Mouse (Mus musculus) testis, adult 2 months (tissue): Measurements from ENCODE around the gene Chek1. TPM values are rescaled to one million over a fixed set of nuclear protein-coding genes. Genes with fewer than 3 reads are reported as not detected.
A peak's percentile ranks its signal among the peaks of the same experiment; 100 is the strongest.

ENCODE experiments used
- H3K27ac ChIP-seq: fragments of 200-500 bp; 2 replicates; pipeline ENCODE4 v1.5.1; 2012; ENCODE audit warnings: low read depth, low read length; ENCODE audit not compliant: control insufficient read depth, insufficient read depth
- H3K27me3 ChIP-seq: fragments of 200-500 bp; 2 replicates; pipeline ENCODE4 v1.6.1; 2012; ENCODE audit warnings: mild to moderate bottlenecking, low read length, moderate library complexity; ENCODE audit not compliant: control insufficient read depth, insufficient read depth
- H3K36me3 ChIP-seq: fragments of 200-500 bp; 2 replicates; pipeline ENCODE4 v1.6.1; 2012; ENCODE audit warnings: mild to moderate bottlenecking, low read length; ENCODE audit not compliant: control insufficient read depth, insufficient read depth
- H3K4me1 ChIP-seq: fragments of 200-500 bp; 2 replicates; pipeline ENCODE4 v1.6.1; 2012; ENCODE audit warnings: low read length; ENCODE audit not compliant: control insufficient read depth, insufficient read depth
- H3K4me3 ChIP-seq: fragments of 200-500 bp; 2 replicates; pipeline ENCODE4 v1.5.1; 2012; ENCODE audit warnings: low read depth, mild to moderate bottlenecking, low read length, moderate library complexity, mixed read lengths; ENCODE audit not compliant: control insufficient read depth
- CTCF ChIP-seq: fragments of 200-500 bp; IDR thresholded peaks from 2 replicates; pipeline ENCODE4 v1.5.1; 2012; ENCODE audit warnings: low read depth, mild to moderate bottlenecking, inconsistent platforms, low read length, moderate library complexity; ENCODE audit not compliant: control insufficient read depth, insufficient read depth, insufficient replicate concordance
- POLR2A ChIP-seq: fragments of 200-500 bp; IDR thresholded peaks from 2 replicates; pipeline ENCODE4 v1.6.1; 2012; ENCODE audit warnings: low read depth, mild to moderate bottlenecking, inconsistent platforms, low read length, moderate library complexity; ENCODE audit not compliant: control insufficient read depth
- polyA plus RNA-seq: library from polyadenylated mRNA; depleted of rRNA; stranded (reverse); fragments of >200 nt; gene quantifications from 2 replicates; pipeline ENCODE4 v1.2.3, GENCODE M21; 2012; rRNA removed

Gene Chek1
- polyA plus RNA-seq: 6.6 and 7.2 TPM in 2 replicates

DNA sequence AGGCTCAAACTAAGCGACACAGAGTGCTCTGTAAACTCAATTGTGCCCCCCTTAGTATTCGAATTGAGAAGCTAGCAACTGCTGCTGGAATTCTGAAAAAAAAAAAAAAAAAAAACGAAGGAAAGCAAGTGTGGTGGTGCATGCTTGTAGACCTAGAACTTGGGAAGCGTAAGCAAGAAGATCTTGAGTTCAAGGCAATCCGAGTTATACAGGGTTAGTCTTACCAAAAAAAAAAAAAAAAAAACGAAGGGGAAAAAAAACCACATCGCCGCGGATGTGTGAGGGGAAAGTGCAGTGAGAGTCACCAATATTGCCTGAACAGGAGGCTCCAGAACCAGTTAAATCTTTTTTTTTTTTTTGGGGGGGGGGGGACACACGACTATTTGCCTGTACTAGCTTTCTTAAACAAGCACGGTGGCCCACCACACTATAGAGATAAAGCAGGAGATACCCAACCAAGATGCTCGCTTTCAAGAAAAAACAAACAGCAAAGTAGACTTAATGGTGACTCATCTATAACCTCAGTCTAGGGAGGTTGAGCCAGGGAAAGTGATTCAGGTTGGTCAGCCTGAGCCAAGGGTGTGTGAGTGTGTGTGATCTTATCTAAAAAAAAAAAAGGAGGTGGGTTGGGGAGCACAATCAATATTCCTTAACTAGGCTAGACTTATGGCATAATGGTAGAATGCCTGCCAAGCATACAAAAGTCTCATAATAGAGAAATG is at the start of gene Chek1:
TSS of gene Chek1 (minus strand) at position 32 of the 722 bp plus-strand sequence.
- TF ChIP-seq CTCF (no peak), POLR2A (no peak)
- H3K36me3 ChIP-seq: no peaks in the 10 kb centered on the region

DNA sequence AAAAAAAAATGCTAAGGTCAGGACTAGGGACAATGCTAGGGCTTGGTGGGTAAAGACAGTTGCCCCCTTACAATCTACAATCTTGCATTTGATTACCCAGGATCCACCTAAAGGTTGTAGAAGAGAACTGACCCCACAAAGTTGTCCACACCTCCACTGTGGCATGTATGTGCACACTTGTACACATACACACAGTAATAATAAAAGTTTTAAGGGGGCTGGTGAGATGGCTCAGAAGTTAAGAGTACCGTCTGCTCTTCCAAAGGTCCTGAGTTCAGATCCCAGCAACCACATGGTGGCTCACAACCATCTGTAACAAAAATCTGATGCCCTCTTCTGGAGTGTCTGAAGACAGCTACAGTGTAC is 42.2 kb upstream of the Chek1 start:
- Histone ChIP-seq H3K4me3 (no peak overlapping the region; the same call in 1 of the 2 replicates), H3K36me3 (no peaks in the 10 kb centered on the region), H3K4me1 (peaks cover 2% of the 10 kb centered on the region; the same call in 1 of the 2 replicates), H3K27me3 (no peaks in the 10 kb centered on the region), H3K27ac (0 out of 2 replicates have a peak overlapping the region, but pooled peaks have one; percentile 13)
- no peak for TF ChIP-seq POLR2A

More for the DNA sequence above, at the start of gene Chek1:
- Histone ChIP-seq H3K27me3 (no peaks in the 10 kb centered on the region), H3K4me3 (peak within 1 kb of the TSS; percentile 93), H3K4me1 (peaks cover 7% of the 10 kb centered on the region), H3K27ac (peak within 1 kb of the TSS; percentile 85)

DNA sequence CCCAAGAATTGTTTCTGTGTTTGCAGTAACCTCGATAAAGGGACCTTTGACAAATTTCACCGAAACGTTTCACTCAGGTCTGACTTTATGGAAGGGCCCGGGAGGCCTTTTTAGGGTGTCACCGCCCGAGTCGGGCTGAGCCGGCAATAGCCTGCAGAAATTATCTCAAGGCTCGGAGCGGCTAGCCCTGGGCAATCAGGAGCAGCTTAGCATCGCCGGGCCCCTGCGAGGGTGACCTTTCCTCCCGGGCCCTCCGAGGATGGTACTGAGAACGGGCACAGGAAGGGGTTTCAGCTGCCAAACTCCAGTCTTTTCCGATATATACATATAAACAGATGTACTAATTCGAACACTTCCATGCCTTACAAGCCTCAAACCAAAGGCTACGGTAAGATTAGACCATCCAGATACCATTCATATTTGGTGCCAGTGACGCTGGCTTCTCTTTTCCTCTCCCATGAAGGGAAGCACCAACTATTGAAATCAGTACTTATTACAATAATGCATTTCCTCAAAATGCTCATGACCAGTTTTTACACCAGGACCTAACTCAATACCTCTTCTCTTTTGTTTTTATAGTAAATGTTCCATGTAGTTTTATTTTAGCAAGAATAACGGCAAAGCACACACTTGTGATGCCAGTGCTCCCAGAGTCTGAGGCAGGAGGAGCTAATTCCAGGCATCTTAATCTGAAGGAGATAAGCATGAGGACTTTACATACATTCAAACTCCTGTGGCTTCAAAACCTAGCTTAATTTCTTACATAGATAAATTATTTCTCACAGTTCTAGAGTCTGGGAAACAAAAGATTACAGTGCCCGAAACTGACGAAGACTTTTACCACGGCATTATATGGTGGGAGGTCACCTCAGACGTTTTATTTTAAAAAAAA is 41.5 kb upstream of the Chek1 start:
- Histone ChIP-seq H3K27ac (peak overlapping the region; percentile 92), H3K4me1 (peaks cover 2% of the 10 kb centered on the region; the same call in 1 of the 2 replicates), H3K27me3 (no peaks in the 10 kb centered on the region), H3K4me3 (peak overlapping the region; percentile 86), H3K36me3 (no peaks in the 10 kb centered on the region)
- TF ChIP-seq CTCF (no peak), POLR2A (no peak)

DNA sequence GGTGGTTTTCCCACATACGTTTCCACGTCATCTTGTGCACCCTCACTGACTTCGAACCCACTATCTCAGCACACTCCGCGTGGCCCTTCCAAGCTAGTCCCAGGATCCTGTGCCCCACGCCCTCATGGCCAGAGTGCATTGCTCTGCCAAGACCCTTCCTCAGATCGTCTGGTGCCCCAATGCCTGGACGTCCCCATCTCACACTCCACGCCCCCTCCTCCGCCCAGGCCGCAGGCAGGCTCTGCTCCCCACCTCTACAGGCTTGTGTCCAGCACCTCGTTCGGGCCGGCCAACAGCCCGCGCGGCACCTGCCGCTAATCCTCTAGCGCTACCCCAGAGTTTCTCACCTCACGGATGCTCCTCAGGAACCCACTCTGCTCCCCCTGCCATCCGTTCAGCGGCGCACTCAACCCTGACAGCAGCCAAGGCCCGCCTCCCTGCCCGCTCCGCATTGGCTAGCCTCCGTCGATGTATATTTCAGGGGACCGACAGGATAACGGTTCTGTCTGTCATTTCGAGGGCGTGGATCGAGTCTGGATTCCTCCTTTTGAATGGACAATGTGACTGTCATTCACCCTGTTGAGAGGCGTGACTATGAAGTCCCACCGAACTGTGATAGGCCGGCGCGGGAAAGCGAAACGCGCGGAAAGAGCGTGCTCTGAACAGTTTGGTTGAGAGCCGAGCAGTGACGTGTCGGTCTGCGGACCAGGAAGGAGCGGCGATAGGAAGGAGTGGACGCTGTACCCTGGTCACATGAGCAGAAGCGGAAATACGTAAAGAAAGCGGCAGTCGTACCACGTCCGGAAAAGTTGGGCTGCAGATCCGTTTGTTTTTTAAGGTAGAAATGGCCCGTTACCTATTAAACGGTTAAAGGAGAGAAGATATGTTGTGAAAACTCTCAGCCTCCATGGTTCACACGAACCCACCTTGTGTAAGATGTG is 40.6 kb upstream of the Chek1 start, which contains the start of gene Stt3a:
TSS of gene Stt3a (minus strand) at position 477 of the 941 bp plus-strand sequence.
- H3K36me3 ChIP-seq: no peaks in the 10 kb centered on the region
- H3K27ac ChIP-seq: peak within 1 kb of the TSS; percentile 92
- no peak for TF ChIP-seq CTCF
- peak; percentile 75 for TF ChIP-seq POLR2A
- H3K27me3 ChIP-seq: no peaks in the 10 kb centered on the region
- peak within 1 kb of the TSS; percentile 86 for H3K4me3 ChIP-seq
- H3K4me1 ChIP-seq: peaks cover 2% of the 10 kb centered on the region; the same call in 1 of the 2 replicates

DNA sequence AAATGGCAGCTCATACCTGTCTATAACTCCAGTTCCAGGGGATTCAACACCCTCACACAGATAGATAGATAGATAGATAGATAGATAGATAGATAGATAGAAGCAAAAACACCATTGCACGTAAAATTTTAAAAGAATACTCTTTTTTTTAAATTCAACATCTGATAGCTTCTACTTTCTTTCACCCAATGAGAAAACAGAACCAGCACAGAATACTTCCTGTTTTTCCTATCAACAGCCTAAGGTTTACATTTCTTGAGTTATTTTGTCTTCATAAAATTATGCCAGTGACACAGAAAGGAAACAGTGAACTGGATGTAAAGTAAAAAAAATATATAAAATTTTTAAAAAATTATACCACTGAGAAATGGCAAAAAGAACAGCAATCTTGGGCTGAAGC is 37.5 kb upstream of the Chek1 start:
- no peak for TF ChIP-seq CTCF
- no peak for TF ChIP-seq POLR2A
- Histone ChIP-seq H3K4me1 (peaks cover 2% of the 10 kb centered on the region; the same call in 1 of the 2 replicates), H3K36me3 (no peaks in the 10 kb centered on the region; the same call in 1 of the 2 replicates), H3K27ac (no peak overlapping the region), H3K27me3 (no peaks in the 10 kb centered on the region), H3K4me3 (no peak overlapping the region)

DNA sequence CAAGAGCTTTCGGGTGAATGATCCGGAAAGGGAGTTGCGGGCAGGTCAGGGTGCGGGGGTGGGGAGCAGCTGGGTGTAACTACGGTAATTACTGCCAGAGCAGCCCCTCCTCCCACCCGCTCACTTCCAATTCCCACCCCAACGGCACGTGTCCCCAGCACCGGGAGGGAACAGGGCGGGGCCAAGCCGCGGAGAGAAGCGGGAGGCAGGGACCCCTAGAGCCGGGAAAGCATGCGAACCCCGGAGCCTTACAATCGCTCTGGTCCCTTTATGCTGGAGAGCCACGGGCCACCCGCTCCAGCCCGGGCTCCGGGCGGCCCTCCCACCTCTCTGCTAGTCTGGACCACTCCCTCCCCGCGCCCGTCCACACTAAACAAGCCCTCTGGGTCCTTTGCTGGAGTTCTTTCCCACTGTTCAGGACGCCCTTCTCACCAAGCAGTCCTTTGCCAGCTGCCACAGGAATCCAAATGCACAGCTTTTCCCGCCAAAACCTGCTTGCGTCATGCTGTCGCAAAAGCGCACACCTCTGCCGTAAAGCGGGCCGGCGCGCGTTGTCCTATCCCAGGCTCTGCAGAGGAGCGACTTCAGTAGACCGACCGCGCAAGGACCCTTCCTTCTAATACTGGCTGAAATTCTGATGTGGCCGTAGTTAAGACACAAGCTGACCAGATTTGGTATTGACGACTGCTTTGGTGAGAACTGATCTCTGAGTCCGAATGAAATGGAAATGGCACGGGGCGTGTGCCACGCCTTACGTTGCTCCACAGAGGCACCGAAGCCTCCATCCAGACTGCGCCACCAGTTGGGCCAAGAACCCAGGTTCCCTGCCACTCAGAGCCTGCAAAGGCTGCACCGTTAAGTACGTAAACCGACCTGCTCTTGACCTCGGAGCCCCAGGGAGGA is 483 bp downstream of the Chek1 start:
- peak overlapping the region; percentile 85 for H3K27ac ChIP-seq
- no peaks in the 10 kb centered on the region for H3K27me3 ChIP-seq
- peak overlapping the region; percentile 93 for H3K4me3 ChIP-seq
- no peaks in the 10 kb centered on the region for H3K36me3 ChIP-seq
- H3K4me1 ChIP-seq: peaks cover 7% of the 10 kb centered on the region
- no peak for TF ChIP-seq CTCF
- peak; percentile 42 for TF ChIP-seq POLR2A
